Mouse (Mus musculus) erythroblast, embryonic 14.5 days (primary cell): ENCODE measurements around the gene Fsip1.

Experiments used
- GATA1 ChIP-seq: IDR thresholded peaks from 2 replicates; pipeline ENCODE4 v1.6.1; 2012; ENCODE audit warnings: low read length, inconsistent platforms, mixed read lengths
- TAL1 ChIP-seq: IDR thresholded peaks from 3 replicates; pipeline ENCODE4 v1.6.1; 2012; ENCODE audit warnings: low read length, inconsistent platforms, mixed read lengths

DNA sequence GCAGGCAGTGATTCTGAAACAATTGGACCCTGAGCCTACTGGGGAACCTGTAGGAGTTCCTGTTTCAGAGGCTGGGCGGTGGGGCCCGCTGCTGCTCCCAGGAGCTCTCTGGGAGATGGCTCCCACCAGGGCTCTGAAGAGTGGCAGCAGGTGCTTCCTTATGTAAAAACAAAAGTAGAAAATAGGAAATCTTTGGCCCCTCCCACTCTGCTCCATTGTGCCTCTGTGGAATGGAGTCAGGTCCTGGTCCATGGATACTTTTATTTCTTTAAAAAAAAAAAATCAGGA, 7.1 kb upstream of the Fsip1 start:
- TF ChIP-seq GATA1 (no peak), TAL1 (no peak)
